ENCODE assay signal across 8 mouse cellular contexts in genomic region chr3:19451022-19451421, GRCm38 (mm10).
DNase-seq lines count a peak whose midpoint lies in the region; ATAC-seq and TF ChIP-seq lines count a peak whose summit lies in the region.

No protein-coding gene starts in this region.

- 47% methylated on average over 3 of the region's 3 CpGs for WGBS in limb, embryonic 11.5 days
- WGBS in limb, embryonic 10.5 days = 52% methylated on average over 3 of the region's 3 CpGs
- 39% methylated on average over 3 of the region's 3 CpGs for WGBS in cerebellum, adult 2 months

- peak; percentile 34 for DNase-seq in limb, embryonic 11.5 days (ENCODE audit: low spot score)
- DNase-seq in limb, embryonic 10.5 days (ENCODE audit: low spot score) = no peak
- peak; percentile 30 for DNase-seq in adrenal gland, postnatal 25 days
- DNase-seq in heart, postnatal 4 days = peak; percentile 32
- no peak for DNase-seq in testis, postnatal 10 days (ENCODE audit: low spot score)
- DNase-seq in cerebellum, adult 2 months = no peak
- DNase-seq in thymus, postnatal 36 days = no peak

- H3K9me3 ChIP-seq in limb, embryonic 11.5 days (ENCODE audit: control insufficient read depth, low read length) = no peaks in the 10 kb centered on the region
- no peaks in the 10 kb centered on the region for H3K9me3 ChIP-seq in limb, embryonic 10.5 days (replicated peaks)

- TF ChIP-seq POLR2A in cerebellum, adult 2 months (IDR thresholded peaks at IDR 0.05; ENCODE audit: borderline replicate concordance, insufficient read depth, low read length) = no peak

- H3K9ac ChIP-seq in limb, embryonic 11.5 days (ENCODE audit: low read length) = no peak overlapping the region

- no peak overlapping the region for H3K27ac ChIP-seq in limb, embryonic 11.5 days (replicated peaks; ENCODE audit: low read depth, low read length)
- no peak overlapping the region for H3K27ac ChIP-seq in limb, embryonic 10.5 days
- no peak overlapping the region for H3K27ac ChIP-seq in cerebellum, adult 2 months (ENCODE audit: insufficient read depth, low read length)

- H3K4me1 ChIP-seq in limb, embryonic 11.5 days (ENCODE audit: control insufficient read depth, insufficient read depth, low read length) = no peaks in the 10 kb centered on the region
- no peaks in the 10 kb centered on the region for H3K4me1 ChIP-seq in limb, embryonic 10.5 days
- no peaks in the 10 kb centered on the region for H3K4me1 ChIP-seq in cerebellum, adult 2 months (ENCODE audit: control insufficient read depth, insufficient read depth, low read length)

- no peak overlapping the region for H3K4me2 ChIP-seq in limb, embryonic 11.5 days (ENCODE audit: low read depth, severe bottlenecking)

- no peak for TF ChIP-seq CTCF in cerebellum, adult 2 months (IDR thresholded peaks at IDR 0.05; ENCODE audit: borderline replicate concordance, insufficient read depth, low read depth, low read length)

- no peak overlapping the region for H3K4me3 ChIP-seq in limb, embryonic 11.5 days (ENCODE audit: low read depth, low read length)
- H3K4me3 ChIP-seq in limb, embryonic 10.5 days = no peak overlapping the region
- H3K4me3 ChIP-seq in cerebellum, adult 2 months (replicated peaks; ENCODE audit: insufficient read depth, low read depth, low read length) = no peak overlapping the region

- ATAC-seq in limb, embryonic 11.5 days (ENCODE audit: insufficient number of reproducible peaks, low FRiP score, low TSS enrichment, low read depth) = no peak
- peak; percentile 98 for ATAC-seq in megakaryocyte progenitor cell, adult 5-6 weeks (replicated peaks; ENCODE audit: poor library complexity)

- H3K27me3 ChIP-seq in limb, embryonic 11.5 days (ENCODE audit: control insufficient read depth, insufficient read depth, low read length) = no peaks in the 10 kb centered on the region
- no peaks in the 10 kb centered on the region for H3K27me3 ChIP-seq in limb, embryonic 10.5 days (ENCODE audit: low read depth, poor library complexity, severe bottlenecking)
- no peaks in the 10 kb centered on the region for H3K27me3 ChIP-seq in cerebellum, adult 2 months (ENCODE audit: control insufficient read depth, insufficient read depth, low read length)

- H3K36me3 ChIP-seq in limb, embryonic 11.5 days (ENCODE audit: control insufficient read depth, insufficient read depth, low read length) = no peaks in the 10 kb centered on the region
- H3K36me3 ChIP-seq in limb, embryonic 10.5 days = no peaks in the 10 kb centered on the region

Comparison
In these comparisons a context has a peak if more than half of its experiments do, and no peak if none do; other contexts are left out.
1. DNase-seq: peak in limb, embryonic 11.5 days (single experiment), adrenal gland, postnatal 25 days (single experiment) and heart, postnatal 4 days (single experiment); none in limb, embryonic 10.5 days (single experiment), testis, postnatal 10 days (single experiment), cerebellum, adult 2 months (0 of 2) and thymus, postnatal 36 days (0 of 2).